Mouse (Mus musculus) liver, embryonic 14.5 days (tissue): ENCODE results near the gene Plk3. TPM values are rescaled to one million over a fixed set of nuclear protein-coding genes. Genes with fewer than 3 reads are reported as not detected.

ENCODE experiments used
- ATAC-seq: fragments of 200-750 bp; cut with Nextera tagmentation; 2 replicates; pipeline ENCODE4 v1.8.0; 2017; ENCODE audit warnings: moderate number of reproducible peaks, mild to moderate bottlenecking, moderate library complexity; ENCODE audit not compliant: insufficient read depth
- DNase-seq, 3 experiments: peaks; one replicate each; pipeline ENCODE4 v3.0.0-alpha.2; 2012 to 2013; ENCODE audit warnings: low read depth in 3 of 3, low spot score in 3 of 3
- H3K27ac ChIP-seq: fragments of 300-500 bp; sonication (generic); 2 replicates; pipeline ENCODE4 v1.5.1; 2014; ENCODE audit warnings: moderate library complexity, mild to moderate bottlenecking, control low read depth, inconsistent platforms
- H3K27me3 ChIP-seq: fragments of 300-500 bp; sonication (generic); 2 replicates; pipeline ENCODE4 v1.6.1; 2014; ENCODE audit warnings: mild to moderate bottlenecking, low read length, moderate library complexity; ENCODE audit not compliant: control insufficient read depth, insufficient read depth
- H3K36me3 ChIP-seq: fragments of 300-500 bp; sonication (generic); replicated peaks from 2 replicates; pipeline ENCODE4 v1.6.1; 2014; ENCODE audit warnings: low read depth; ENCODE audit not compliant: control insufficient read depth, insufficient read depth
- H3K4me1 ChIP-seq, 2 experiments: fragments of 200-500 bp in 1 of 2; fragments of 300-500 bp in 1 of 2; sonication (generic) in 1 of 2; replicated peaks; 2 replicates each; pipeline ENCODE4 v1.6.1; 2012 to 2014; ENCODE audit warnings: antibody characterized with exemption in 1 of 2, inconsistent platforms in 1 of 2, low read length in 1 of 2; ENCODE audit not compliant: control insufficient read depth in 2 of 2, insufficient read depth in 2 of 2
- H3K4me2 ChIP-seq: fragments of 300-500 bp; sonication (generic); 2 replicates; pipeline ENCODE4 v1.6.1; 2014; ENCODE audit warnings: low read depth, mild to moderate bottlenecking, control low read depth, moderate library complexity
- H3K4me3 ChIP-seq, 2 experiments: fragments of 200-500 bp in 1 of 2; fragments of 300-500 bp in 1 of 2; sonication (generic) in 1 of 2; 2 replicates each; pipeline ENCODE4 v1.5.1; 2012 to 2014; ENCODE audit warnings: low read depth in 2 of 2, low read length in 2 of 2, mild to moderate bottlenecking in 2 of 2, control low read depth in 1 of 2, inconsistent platforms in 1 of 2, moderate library complexity in 1 of 2; ENCODE audit not compliant: insufficient read depth in 1 of 2
- H3K9ac ChIP-seq: fragments of 300-500 bp; sonication (generic); replicated peaks from 2 replicates; pipeline ENCODE4 v1.6.1; 2014; ENCODE audit warnings: mild to moderate bottlenecking, control low read depth, moderate library complexity
- H3K9me3 ChIP-seq: fragments of 300-500 bp; sonication (generic); 2 replicates; pipeline ENCODE4 v1.6.1; 2016; ENCODE audit warnings: low read length, mixed read lengths; ENCODE audit not compliant: control insufficient read depth
- CTCF ChIP-seq: IDR thresholded peaks from 2 replicates; pipeline ENCODE4 v1.5.1; 2016; ENCODE audit warnings: antibody characterized with exemption, low read depth, control low read depth
- EP300 ChIP-seq: IDR thresholded peaks from 2 replicates; pipeline ENCODE4 v1.6.1; 2016; ENCODE audit warnings: antibody characterized with exemption, low read depth
- WGBS: fragments of 180-500 bp; shearing (Covaris S2); extraction: QIAGEN DNeasy Blood & Tissue Kit; methylation state at CpG from one replicate; pipeline ENCODE4 v1.1.7; 2014; ENCODE audit not compliant: insufficient replicate concordance; 5-methylcytosine and 5-hydroxymethylcytosine counted together
- polyA plus RNA-seq, 2 experiments: library from polyadenylated mRNA; depleted of rRNA in 1 of 2; stranded (reverse) in 1 of 2; unstranded in 1 of 2; fragments of >200 nt; fragmentation: Nextera tagmentation in 1 of 2; extraction: Ambion mirVana in 1 of 2; gene quantifications; 2 replicates each; pipeline versions ENCODE4 v1.2.1 to v1.2.3; 2012 to 2014

Plk3 gene
- polyA plus RNA-seq, 2 experiments: 1.1 to 1.7 TPM

DNA sequence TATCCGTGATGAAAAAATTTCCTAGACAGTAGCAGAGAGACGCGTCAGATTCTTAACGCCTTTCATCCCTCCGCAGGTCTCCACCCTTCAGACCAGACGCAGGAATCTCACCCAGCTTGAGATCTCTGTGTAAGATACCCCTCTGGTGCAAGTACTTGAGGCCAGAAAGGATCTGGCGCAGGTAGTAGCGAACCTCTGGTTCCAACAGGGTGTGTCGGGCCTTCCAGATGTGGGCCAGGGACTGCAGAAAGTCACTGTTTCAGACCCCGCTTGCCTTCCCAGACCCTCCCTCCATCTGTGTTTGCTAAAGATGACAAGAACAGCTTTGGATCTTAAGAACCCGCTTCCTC lies 994 bp downstream of the Plk3 start:
- 17% methylated on average over 11 of the region's 11 CpGs for WGBS
- TF ChIP-seq CTCF: no peak
- no peak for TF ChIP-seq EP300
- Histone ChIP-seq H3K9me3 (no peaks in the 10 kb centered on the region), H3K9ac (no peak overlapping the region), H3K27ac (no peak overlapping the region), H3K4me3 (peak overlapping the region; percentile 69 to 77; a peak in 3 of 4 replicates), H3K36me3 (no peaks in the 10 kb centered on the region), H3K27me3 (peaks cover 13% of the 10 kb centered on the region), H3K4me2 (peak overlapping the region; percentile 76), H3K4me1 (peaks cover 5 to 22% of the 10 kb centered on the region in 2 experiments)
- DNase-seq (no peak), ATAC-seq (no peak)

DNA sequence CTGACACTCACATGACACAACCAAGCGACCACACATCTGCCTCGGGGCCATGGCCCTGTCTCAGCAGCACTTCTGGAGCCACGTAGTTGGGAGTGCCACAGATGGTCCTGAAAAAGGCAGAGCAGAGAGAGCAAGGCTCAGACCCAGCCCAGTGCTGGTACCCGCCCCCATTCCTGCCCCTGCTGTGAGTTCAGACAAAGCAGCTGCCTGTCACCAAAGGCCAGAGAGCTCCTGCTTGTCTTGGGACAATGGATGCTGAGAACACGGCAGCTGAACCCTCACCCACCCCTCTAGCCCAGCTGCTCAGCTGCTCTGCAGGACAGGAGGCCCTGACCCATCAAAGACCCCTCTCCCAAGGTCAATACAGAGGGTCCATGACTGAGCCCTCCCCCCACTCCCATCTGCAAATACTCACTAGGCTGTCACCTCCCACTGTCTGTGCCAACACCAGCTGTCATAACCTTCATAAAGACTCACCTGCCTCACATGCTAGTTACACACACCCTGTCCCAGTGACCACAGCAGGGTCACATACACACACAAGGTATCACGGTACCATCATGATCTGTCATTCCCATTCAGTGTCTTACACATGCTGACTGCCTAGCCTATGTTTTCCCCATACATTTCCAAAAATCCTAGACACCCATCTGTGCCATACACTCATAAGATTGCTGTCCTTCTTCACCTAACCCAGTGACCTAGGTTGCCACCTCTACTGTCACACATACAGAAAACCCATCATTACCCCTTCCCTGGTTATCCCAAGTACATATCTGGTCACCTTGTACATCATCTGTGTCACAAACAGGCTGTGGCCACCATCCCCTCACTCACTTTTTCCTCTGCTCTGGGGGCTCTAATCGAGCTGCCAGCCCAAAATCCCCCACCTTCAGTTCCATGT lies 1.6 kb downstream of the Plk3 start:
- no peak for TF ChIP-seq CTCF
- TF ChIP-seq EP300: no peak
- H3K9ac ChIP-seq: no peak overlapping the region
- H3K36me3 ChIP-seq: no peaks in the 10 kb centered on the region
- H3K4me2 ChIP-seq: peak overlapping the region; percentile 76
- 47% methylated on average over 7 of the region's 7 CpGs for WGBS
- H3K9me3 ChIP-seq: no peaks in the 10 kb centered on the region
- DNase-seq (no peak), ATAC-seq (no peak)
- peaks cover 5 to 24% of the 10 kb centered on the region in 2 experiments for H3K4me1 ChIP-seq
- no peak overlapping the region; a peak in 1 of 4 replicates for H3K4me3 ChIP-seq
- no peak overlapping the region for H3K27ac ChIP-seq
- H3K27me3 ChIP-seq: peaks cover 13% of the 10 kb centered on the region

DNA sequence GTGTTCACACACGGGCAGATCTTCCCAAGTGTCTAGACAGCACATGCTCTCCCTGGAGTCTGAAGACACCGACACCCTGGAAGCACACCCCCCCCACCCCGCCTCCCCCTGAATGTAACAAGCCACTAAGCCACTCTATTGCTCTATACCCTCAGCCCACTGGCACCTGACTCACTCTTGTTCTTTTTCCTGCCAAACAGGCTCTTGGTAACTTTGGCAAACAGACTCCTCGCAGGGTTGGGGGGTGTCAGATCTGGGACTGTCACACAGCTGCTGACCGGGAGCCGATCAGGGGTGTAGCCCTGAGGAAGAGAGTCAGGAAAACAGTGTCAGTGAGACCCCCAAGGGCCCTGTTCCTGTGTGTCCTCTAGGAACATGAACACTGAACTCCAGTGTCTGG lies 2.6 kb downstream of the Plk3 start:
- Histone ChIP-seq H3K4me3 (no peak overlapping the region), H3K27ac (no peak overlapping the region), H3K4me1 (peaks cover 5 to 21% of the 10 kb centered on the region in 2 experiments), H3K27me3 (peaks cover 13% of the 10 kb centered on the region), H3K36me3 (no peaks in the 10 kb centered on the region), H3K4me2 (no peak overlapping the region), H3K9me3 (no peaks in the 10 kb centered on the region), H3K9ac (no peak overlapping the region)
- no peak for ATAC-seq
- 83% methylated on average over 6 of the region's 6 CpGs for WGBS
- DNase-seq: no peak
- TF ChIP-seq CTCF (no peak), EP300 (no peak)

DNA sequence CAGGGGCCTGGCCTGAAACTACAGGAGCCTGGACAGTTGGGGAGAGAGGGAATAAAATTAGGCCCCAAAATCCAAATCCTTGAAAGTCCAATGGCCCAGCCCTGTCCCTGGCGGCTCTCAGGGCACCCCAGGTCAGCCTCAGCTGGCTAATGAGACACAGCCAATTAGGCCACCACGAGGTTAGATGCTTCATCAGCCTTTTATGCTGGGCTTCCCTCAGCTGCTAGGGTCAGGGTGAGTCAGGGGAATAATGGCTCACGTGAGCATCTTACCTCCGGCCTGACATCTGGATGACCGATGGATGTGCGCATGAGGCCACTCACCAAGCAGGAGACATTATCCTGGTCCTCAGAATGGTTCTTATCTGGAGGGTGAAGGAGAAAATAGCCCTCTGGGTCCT lies 3.0 kb downstream of the Plk3 start:
- Histone ChIP-seq H3K27me3 (peaks cover 13% of the 10 kb centered on the region), H3K4me2 (no peak overlapping the region), H3K9me3 (no peaks in the 10 kb centered on the region), H3K36me3 (no peaks in the 10 kb centered on the region), H3K4me3 (no peak overlapping the region), H3K27ac (no peak overlapping the region), H3K9ac (no peak overlapping the region), H3K4me1 (peaks cover 5 to 19% of the 10 kb centered on the region in 2 experiments)
- ATAC-seq (no peak), DNase-seq (no peak)
- 79% methylated on average over 6 of the region's 6 CpGs for WGBS
- TF ChIP-seq EP300: no peak
- no peak for TF ChIP-seq CTCF

DNA sequence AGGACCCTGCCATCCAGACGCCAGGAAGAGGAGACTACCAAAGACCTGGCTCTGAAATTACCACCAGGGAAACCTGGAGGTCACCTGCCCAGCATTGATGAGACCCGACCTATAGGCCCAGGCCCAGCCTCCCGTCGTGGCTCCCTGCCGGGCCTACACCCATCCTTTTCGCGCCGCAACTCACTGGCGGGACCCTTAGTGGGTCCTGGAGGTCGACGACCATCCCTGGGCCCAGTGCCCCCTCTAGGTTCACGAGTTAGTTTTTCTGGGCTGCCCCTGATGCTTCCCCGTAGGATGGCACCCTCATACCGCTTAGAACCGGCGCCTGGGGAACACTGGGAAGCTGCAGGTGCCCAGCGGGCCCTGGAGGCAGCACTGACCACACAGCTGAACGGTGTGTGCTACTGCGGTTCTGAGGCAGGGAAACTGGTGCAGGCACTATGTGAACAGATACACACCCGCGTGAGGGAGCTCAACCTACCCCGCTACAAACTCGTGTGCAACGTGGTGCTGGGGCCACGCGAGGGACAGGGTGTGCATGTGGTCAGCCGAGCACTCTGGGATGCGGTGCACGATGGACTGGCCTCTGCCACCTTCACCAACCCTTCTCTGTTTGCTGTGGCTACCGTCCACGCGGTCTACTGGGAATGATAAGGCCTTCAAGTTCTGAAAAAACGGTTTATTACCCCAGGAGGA lies 5.6 kb downstream of the Plk3 start:
- ATAC-seq (no peak), DNase-seq (no peak)
- Histone ChIP-seq H3K4me2 (no peak overlapping the region), H3K9me3 (no peaks in the 10 kb centered on the region), H3K4me1 (peaks cover 14 to 24% of the 10 kb centered on the region in 2 experiments), H3K27ac (no peak overlapping the region), H3K27me3 (peaks cover 8% of the 10 kb centered on the region), H3K9ac (no peak overlapping the region), H3K4me3 (no peak overlapping the region), H3K36me3 (no peaks in the 10 kb centered on the region)
- TF ChIP-seq EP300: no peak
- TF ChIP-seq CTCF: no peak
- 78% methylated on average over 33 of the region's 33 CpGs for WGBS
